Mouse (Mus musculus) lung, adult 18-20 months (tissue): ENCODE data around the gene Siah2.

Experiments used
- DNase-seq, 2 experiments: peaks; one replicate each; pipeline ENCODE4 v3.0.0; 2022; ENCODE audit warnings: mixed read lengths in 2 of 2

The Siah2 gene

DNA sequence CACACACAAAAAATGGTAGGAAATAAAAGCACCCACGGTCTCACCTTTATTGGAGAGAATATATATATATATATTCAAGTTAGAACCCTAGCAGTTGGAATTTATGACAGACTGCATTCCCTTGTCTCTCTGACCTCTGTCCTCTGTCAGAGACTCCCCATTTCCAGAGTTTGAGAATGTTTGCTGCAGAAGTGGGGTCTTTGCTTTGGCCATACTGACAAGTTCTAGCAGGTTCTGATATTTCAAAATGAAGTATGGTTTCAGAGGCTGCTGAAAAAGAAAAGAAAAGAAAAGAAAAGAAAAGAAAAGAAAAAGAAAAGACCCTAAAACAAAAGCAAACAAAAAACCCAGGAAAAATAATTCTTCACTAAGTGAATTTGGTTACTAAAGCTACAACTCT is 2.8 kb upstream of the Siah2 start:
- DNase-seq, result no peak

DNA sequence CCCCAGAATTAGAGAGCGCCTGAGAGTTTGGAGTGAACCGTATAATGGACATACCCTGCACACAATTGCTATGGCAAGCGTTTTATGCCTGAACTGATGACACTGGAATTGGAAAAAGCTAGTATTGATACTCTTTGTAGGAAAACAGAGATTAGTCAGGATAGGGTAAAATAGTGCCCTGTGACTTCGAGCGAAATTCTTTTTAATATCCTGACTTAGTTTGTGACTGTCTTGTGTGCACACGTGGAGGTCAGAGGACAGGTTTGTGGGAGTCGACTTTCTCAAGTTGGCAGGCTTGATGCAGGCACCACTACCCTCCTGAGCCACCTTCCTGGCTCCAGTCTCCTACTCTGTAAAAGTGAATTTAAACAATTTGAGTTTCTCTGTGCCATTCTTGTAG is 1.1 kb upstream of the Siah2 start:
- no peak for DNase-seq

GRCm38 (mm10) chr3:58691374-58691939 is 743 bp downstream of the Siah2 start:
- peak; percentile 56 for DNase-seq

- DNase-seq, result peak; percentile 73 to 76
Observed at GRCm38 (mm10) chr3:58690619-58691373, 1.4 kb downstream of the Siah2 start.

DNA sequence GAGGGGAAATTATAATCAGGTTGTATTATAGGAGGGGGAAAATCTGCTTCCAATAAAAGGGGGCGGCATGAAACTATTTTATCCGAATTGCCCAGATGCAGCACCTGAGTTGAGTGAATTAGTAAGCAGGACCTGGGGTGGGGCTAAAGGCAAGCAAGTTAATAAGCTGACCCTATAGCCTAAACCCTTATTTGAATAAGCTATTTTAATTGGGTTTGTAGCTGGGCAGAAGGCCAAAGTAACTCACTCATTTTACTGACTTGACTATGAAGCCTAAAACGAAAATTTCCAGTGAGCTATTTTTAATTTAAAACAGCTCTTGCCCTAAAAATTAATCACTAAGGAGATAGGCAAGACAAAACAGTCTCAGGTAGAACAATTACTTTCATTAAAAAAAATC is 2.5 kb downstream of the Siah2 start:
- no peak for DNase-seq

- no peak for DNase-seq
Observed at GRCm38 (mm10) chr3:58689105-58689504, 3.1 kb downstream of the Siah2 start.

- DNase-seq, result no peak
Observed at GRCm38 (mm10) chr3:58688551-58688950, 3.6 kb downstream of the Siah2 start.

DNA sequence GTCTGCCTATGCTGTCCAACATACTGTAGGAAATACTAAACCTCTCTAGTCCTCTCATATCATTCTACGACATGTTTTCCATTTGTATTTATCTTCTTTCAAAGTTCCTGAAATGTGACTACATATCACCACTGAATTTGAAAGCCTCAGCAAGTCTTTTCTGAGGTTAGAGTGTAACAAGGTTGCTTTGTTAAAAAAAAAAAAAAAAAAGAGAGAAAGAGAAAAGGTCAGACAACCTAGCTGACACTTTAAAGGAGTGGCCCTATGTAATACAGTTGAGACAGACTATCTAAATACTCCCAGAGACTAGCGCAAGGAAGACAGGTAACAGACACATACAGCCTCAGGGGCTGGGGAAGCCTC is 5.3 kb downstream of the Siah2 start:
- no peak for DNase-seq

DNA sequence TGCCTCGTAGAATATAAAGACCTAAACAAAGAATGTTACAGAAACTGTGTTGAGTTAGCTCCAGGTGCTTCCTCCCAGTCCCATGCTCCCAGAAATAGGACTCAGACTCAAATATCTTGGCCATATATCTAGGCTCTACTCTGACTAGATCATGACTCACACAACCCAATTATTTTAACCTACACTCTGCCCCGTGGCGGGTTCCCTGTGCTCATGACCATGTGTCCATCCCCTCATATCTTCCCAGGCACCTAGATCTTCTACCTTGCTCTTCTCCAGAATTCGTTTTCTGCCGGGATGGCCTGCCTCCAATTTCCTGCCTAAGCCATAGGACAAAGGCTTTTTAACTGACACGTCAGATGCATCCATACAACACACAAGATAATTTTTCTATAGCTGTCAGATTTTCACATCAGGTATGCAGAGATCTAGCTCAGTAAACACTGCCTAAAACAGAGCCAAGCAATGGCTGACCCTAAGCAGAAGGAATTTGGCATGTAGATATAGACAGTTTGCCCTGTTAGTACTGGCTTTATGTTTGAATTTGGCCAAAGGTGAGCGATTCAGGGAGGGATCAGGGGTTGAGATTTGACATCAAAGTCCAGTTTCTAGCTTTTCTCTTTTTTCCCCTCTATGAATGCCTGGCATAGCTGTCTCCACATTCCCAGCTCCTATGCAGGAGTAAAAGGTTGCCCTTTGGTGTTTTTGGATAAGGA is 5.8 kb downstream of the Siah2 start:
- DNase-seq, result no peak

DNA sequence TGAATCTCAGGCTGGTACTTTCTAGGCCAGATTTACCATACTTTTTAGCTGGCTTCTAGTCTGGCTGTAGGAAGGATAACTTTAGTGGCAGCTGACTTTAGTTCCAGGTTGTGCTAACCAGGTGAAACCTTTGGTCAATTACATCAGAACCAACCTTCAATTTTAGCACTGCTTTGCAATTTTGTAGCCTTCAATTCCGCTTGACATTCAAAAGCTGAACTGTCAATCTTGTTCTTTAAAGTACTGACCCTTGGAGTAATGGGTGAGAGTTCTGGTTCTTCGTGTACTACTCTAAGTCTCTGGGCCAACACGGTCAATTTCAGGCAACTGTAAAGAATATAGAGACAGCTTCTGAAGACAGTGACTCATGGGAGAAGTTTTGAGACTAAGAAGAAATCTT is 6.8 kb downstream of the Siah2 start:
- no peak for DNase-seq

- DNase-seq, result no peak
Observed at GRCm38 (mm10) chr3:58683346-58683745, 8.9 kb downstream of the Siah2 start.

- DNase-seq, result peak in 1 of 2 experiments; percentile 18
Observed at GRCm38 (mm10) chr3:58682336-58682735, 9.9 kb downstream of the Siah2 start.

- no peak for DNase-seq
Observed at GRCm38 (mm10) chr3:58681831-58682230, 10.4 kb downstream of the Siah2 start.

DNA sequence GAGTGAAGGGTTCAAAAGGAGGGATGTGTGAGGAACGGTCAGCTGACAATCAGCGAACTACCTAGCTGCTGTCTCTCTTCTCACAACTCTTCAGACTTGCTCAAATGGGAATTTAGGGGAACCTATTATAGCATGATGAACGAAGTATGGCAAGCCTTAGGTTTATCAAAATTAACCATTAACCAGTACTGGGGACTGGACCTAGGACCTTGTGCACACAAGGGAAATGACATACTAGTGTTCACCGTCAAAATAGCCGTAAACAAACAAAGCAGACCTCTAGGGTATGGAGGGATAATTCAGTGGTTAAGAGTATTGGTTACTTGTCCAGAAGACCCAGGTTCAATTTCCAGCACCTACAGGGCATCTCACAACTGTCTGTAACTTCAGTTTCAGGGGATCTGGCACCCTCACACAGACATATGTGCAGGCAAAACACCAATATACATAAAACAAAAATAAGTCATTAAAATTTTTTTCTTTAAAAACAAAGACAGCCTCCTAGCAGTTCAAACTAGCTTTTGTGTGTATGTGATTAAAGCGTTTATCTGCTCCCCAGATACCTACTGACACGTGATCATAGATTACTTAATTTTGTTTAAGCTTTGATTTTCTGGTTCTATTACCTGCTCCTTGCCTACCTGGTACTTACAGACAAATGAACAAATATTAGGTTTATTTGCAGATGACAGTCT is 11.1 kb downstream of the Siah2 start:
- no peak for DNase-seq

DNA sequence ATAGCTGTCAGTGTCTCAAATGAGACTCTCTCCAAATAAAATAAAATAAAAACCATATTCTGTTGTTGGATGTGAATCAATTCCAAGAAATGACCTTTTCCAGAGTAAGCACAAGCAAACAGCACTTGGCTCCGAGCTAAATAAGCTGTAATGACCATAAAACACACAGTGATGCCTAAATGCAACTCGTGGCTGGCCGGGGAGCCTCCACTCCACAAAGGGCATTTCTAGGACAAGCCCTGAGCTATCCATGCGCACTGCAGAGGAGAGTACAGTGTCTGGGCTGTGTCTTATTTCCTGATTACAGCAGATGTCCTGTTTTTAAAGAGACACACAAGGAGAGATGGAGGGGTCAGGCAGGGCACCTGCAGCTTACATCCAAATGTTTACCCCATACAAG is 12.2 kb downstream of the Siah2 start:
- no peak for DNase-seq

- no peak for DNase-seq
Observed at GRCm38 (mm10) chr3:58678905-58679304, 13.3 kb downstream of the Siah2 start.

DNA sequence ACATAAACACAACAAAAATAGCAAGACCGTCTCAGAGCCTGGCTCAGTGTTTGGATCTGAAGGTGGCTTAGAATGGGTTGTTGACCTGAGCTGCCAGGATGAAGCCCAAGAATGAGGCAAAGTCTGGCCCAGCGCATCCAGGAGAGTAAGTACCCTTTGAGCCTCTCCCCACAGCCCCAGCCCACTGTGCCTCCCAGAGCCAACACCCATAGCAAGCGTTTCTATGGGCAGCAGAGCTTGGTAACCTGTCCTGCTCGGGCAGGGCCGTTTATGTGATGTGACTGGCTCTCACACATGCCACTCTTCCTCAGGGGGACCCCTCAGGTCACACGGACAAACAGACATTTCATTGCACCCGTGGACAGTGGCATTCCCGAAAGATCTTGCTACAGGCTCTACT is 13.8 kb downstream of the Siah2 start:
- no peak for DNase-seq

- no peak for DNase-seq
Observed at GRCm38 (mm10) chr3:58677615-58678014, 14.6 kb downstream of the Siah2 start.

DNA sequence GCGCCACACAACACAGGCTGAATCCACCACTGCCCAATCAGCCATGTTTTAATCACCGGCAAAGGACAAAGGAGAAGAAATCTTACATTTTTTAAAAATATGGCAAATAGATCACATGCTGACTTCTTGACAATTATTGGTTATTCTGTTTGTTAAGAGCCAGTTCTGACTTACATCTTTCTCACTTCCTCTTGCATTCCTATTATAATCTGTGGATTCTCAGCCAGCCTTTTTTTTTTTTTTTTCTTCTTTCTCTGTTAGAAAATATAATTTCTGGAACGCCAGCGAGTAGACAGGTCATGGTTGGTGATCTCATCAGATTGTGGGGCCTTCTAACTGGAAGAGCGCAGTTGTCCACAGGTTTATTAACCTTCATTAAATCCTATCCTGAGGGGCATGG is 18.9 kb downstream of the Siah2 start:
- no peak for DNase-seq

DNA sequence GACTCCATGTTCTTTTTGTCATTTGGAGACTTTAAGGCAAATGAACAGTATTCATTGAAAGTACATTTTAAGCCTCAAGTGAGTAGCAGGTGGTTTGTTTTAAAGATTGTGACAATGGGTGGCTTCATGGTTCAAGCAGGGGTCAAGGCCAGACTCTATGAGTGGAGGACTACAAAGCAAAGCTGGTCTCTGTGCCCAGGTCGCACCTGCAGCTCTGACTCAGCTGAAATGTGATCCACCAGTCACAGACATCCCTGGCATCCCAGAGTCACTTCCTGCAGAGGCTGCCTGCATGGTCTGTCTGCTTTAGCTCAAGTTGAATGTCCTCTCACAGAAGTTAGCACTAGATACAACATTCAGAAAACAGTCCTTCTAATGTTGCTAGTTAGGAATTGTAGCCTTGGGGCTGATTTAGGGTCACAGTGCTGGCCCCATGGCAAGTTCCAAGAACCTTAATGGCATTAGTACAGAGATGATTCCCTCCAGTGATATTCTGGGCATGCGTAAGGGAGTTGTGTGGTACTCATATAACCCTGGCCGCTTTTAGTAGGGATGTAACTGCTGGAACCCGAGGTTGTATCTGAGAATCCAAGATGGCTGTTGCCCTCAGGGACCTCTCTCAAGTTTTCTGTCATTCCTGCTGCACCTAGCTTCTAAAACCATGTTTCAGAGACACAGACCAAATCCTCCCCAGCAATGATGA is 19.6 kb downstream of the Siah2 start:
- no peak for DNase-seq

DNA sequence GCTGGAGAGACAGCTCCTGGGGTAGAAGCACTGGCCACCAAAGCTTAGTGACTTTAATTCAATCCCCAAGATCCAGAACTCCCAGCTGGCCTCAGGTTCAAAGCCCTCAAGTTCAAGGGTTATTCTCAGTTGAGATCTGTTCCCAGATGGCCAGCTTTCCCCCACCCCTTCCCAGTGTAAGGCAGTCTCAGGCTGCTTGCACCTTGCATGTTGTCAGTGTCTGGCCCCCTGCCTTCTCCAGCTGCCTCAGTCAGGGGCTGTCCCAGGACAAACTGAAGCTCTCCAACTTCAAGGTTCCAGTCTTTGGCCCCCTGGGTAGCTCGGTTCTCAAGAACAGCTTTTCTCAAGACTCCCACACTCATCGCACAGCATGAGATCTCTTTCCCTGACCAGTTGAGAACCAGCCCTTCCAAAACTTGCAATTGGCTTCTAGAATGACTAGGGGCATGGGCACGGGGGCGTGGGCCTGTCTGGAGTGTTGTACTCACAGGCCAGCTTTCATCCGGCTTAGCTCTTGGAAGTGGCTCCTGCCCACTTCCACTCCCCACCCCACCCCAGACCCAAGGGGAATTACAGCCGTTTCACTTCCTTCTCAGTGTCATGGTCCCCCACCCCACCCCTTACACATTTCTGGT is 20.5 kb downstream of the Siah2 start:
- DNase-seq, result no peak

DNA sequence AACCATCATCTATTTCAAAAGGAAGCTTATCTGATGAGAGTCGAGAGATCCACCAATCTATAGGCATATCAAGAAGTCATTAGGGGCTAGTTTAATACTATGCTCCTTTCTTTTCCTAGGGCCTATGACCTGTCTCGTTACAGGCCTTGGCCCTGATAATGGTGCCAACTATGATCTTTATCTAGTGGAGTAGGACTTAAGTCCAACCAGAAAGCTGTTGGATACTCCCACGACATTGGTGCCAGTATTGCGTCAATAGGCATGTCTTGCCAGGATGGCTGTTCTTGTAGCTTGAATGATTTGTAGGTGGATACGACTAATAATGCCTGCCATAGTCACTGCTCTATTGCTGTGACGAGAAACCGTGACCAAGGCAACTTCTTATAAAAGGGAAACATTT is 28.2 kb downstream of the Siah2 start:
- DNase-seq, result no peak

DNA sequence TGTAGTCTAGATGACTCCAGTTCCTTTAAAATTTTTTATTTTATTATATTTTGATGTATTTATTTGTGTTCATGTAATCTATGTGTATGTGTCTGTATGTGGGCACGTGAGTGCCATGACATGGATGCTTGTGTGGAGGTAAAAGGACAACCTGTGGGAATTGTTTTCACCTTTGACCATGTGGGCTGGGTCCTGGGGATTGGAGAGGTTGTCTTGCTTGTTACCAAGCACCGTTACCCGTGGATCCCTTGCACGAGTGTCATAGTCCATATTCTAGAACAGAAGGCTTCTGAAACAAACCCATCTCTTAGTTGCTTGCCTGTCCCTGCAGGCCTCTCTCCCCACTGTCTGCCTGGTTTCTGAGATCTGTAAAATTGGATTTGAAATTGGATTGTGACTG is 31.6 kb downstream of the Siah2 start:
- no peak for DNase-seq
